Mouse (Mus musculus) spleen, adult 2 months (tissue): ENCODE measurements around the gene Serpina11.

Experiments
- CTCF ChIP-seq: fragments of 200-500 bp; IDR thresholded peaks from 2 replicates; pipeline ENCODE4 v1.5.1; 2011; ENCODE audit warnings: mild to moderate bottlenecking, inconsistent platforms; ENCODE audit not compliant: insufficient read depth, insufficient read length, insufficient replicate concordance; ENCODE audit errors: extremely low read depth
- POLR2A ChIP-seq: fragments of 200-500 bp; IDR thresholded peaks from 2 replicates; pipeline ENCODE4 v1.6.1; 2011; ENCODE audit warnings: low read depth, low read length, inconsistent platforms

DNA sequence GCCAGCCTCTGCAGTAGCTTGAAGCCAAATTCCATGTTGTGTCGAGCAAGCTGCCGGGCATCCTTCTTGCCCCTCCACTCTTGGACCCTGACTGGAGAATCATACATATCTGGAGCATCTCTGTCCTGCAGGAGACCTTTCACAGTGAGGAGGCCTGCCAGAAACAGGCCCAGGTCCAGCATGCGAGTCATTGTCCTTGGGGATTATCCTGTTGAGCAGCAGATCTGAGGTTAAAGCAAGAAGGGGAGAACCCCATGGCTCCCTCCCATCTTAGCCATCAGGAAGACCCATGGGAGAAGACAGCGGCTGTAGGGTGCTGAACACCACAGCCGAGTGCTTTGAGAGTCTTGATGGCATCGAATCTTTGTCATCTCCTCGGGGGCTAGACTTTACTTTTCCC lies 48.4 kb upstream of the Serpina11 start:
- TF ChIP-seq CTCF (no peak), POLR2A (no peak)
